Mouse (Mus musculus) heart, embryonic 11.5 days (tissue): ENCODE measurements at regions not wholly inside any gene's neighbourhood (a gene's known extent, or its start where the extent isn't known, plus 50 kb on each side); places are given as distances from the start of the nearest gene placed in this dataset.

Experiments
- ATAC-seq: fragments of 200-750 bp; cut with Nextera tagmentation; replicated peaks from 2 replicates; pipeline ENCODE4 v1.8.0; 2017; ENCODE audit warnings: moderate library complexity; ENCODE audit not compliant: insufficient number of reproducible peaks, low FRiP score, low TSS enrichment
- H3K27ac ChIP-seq: fragments of 300-500 bp; sonication (generic); 2 replicates; pipeline ENCODE4 v1.5.1; 2014; ENCODE audit warnings: mild to moderate bottlenecking, low read depth, low read length
- H3K27me3 ChIP-seq: fragments of 300-500 bp; sonication (generic); 2 replicates; pipeline ENCODE4 v1.6.1; 2014; ENCODE audit warnings: mild to moderate bottlenecking, low read length, mixed read lengths; ENCODE audit not compliant: control insufficient read depth, insufficient read depth
- H3K36me3 ChIP-seq: fragments of 300-500 bp; sonication (generic); 2 replicates; pipeline ENCODE4 v1.6.1; 2014; ENCODE audit warnings: mild to moderate bottlenecking, low read length, moderate library complexity, mixed read lengths; ENCODE audit not compliant: control insufficient read depth, insufficient read depth
- H3K4me1 ChIP-seq: fragments of 300-500 bp; sonication (generic); 2 replicates; pipeline ENCODE4 v1.6.1; 2014; ENCODE audit warnings: low read length; ENCODE audit not compliant: control insufficient read depth, insufficient read depth
- H3K4me2 ChIP-seq: fragments of 300-500 bp; sonication (generic); 2 replicates; pipeline ENCODE4 v1.6.1; 2014; ENCODE audit warnings: mild to moderate bottlenecking, moderate library complexity
- H3K4me3 ChIP-seq: fragments of 300-500 bp; sonication (generic); 2 replicates; pipeline ENCODE4 v1.5.1; 2014; ENCODE audit warnings: low read depth, low read length
- H3K9ac ChIP-seq: fragments of 300-500 bp; sonication (generic); 2 replicates; pipeline ENCODE4 v1.6.1; 2014; ENCODE audit warnings: mild to moderate bottlenecking, low read depth, low read length, moderate library complexity
- H3K9me3 ChIP-seq: fragments of 300-500 bp; sonication (generic); replicated peaks from 2 replicates; pipeline ENCODE4 v1.6.1; 2016; ENCODE audit warnings: low read length; ENCODE audit not compliant: control insufficient read depth
- WGBS: fragments of 180-500 bp; shearing (Covaris S2); extraction: QIAGEN DNeasy Blood & Tissue Kit; methylation state at CpG from one replicate; pipeline ENCODE4 v1.1.7; 2014; ENCODE audit not compliant: insufficient replicate concordance; 5-methylcytosine and 5-hydroxymethylcytosine counted together

DNA sequence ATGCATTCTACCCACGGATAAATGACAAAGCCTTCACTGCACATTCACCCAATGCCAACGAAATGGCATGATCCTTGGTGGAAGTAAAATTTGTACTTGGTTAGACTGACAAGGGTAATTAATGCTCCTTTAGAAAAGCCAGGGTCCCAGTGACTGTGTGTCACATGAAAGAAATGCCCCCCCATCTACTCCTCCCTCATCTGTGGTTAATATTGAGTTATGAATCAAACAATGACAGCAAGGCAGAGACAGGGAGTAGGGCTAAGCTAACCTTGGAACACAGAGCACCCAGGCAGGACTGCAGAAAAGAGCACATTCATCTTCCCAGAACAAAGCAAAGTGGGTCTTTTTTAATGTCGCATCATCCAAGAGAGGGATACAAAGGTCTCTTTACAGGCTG is 209.1 kb upstream of the Zbtb20 start:
- 79% methylated on average over 3 of the region's 3 CpGs for WGBS
- ATAC-seq: no peak
- Histone ChIP-seq H3K4me1 (no peaks in the 10 kb centered on the region), H3K27me3 (no peaks in the 10 kb centered on the region), H3K4me2 (no peak overlapping the region), H3K9ac (no peak overlapping the region), H3K4me3 (no peak overlapping the region), H3K9me3 (no peaks in the 10 kb centered on the region), H3K27ac (no peak overlapping the region), H3K36me3 (no peaks in the 10 kb centered on the region)

DNA sequence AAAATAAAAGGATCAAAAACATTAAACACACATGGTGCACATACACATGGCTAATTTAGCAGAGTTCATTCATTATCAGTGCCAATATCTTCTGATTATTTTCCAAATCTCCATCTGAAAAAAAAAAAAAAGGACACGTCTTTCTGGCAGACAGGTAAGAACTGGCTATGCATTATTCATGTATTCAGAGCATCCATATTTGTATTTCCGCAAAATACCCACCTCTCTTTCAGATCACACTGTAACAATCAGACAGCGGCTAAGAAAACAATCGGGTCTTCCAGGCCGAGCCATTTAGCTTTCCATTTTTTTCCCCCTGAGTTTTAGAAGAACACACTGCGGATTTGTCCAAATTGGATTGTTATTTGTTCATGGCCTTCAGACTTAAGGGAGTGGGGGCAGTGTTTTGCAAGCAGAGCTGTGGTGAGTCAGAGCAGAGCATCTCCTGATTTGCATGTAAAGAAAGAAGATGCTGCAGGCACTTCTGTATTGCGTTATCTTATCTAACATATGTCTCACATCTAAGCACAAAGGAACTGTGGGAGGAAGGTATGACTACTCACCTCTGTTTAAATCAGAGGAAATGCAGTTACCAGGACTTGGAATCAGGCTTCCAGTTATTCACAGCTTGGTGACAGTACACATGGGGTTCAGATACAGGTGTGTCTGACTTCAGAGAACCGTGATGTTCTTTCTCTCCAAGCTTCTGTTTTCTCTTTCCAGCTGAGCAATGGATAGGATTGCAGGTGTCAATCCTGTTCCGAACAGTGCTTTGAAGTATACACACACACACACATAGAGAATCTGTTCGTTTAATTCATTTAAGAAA is 223.6 kb upstream of the Zbtb20 start:
- ATAC-seq: no peak
- no peak overlapping the region for H3K4me2 ChIP-seq
- H3K9me3 ChIP-seq: no peaks in the 10 kb centered on the region
- H3K27ac ChIP-seq: no peak overlapping the region
- H3K4me1 ChIP-seq: no peaks in the 10 kb centered on the region
- H3K4me3 ChIP-seq: no peak overlapping the region
- WGBS: 79% methylated on average over 10 of the region's 10 CpGs
- H3K9ac ChIP-seq: no peak overlapping the region
- H3K27me3 ChIP-seq: no peaks in the 10 kb centered on the region
- no peaks in the 10 kb centered on the region for H3K36me3 ChIP-seq

DNA sequence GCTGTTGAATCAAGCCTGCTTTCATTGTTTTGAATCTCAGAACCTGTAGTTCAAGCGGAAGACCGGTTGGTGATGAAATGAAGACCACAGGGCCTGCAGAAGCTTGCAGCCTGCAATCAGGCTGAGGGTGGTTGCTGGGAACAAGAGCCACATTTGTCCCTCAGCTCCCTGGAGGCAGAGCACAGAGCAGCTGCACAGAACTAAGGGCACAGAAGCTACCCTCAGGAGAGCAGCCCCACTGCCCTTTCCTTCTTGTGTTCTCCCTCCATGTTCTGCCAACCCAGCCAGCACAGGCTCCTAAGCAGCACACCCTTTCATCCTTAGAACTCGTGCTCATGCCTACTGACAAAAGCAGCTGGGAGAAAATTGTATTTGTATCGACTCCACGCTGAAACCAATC is 225.9 kb upstream of the Zbtb20 start:
- no peak overlapping the region for H3K4me3 ChIP-seq
- no peak overlapping the region for H3K27ac ChIP-seq
- H3K4me2 ChIP-seq: no peak overlapping the region
- no peaks in the 10 kb centered on the region for H3K9me3 ChIP-seq
- WGBS: 78% methylated on average over 5 of the region's 5 CpGs
- no peaks in the 10 kb centered on the region for H3K4me1 ChIP-seq
- H3K9ac ChIP-seq: no peak overlapping the region
- no peaks in the 10 kb centered on the region for H3K27me3 ChIP-seq
- no peak for ATAC-seq
- no peaks in the 10 kb centered on the region for H3K36me3 ChIP-seq

DNA sequence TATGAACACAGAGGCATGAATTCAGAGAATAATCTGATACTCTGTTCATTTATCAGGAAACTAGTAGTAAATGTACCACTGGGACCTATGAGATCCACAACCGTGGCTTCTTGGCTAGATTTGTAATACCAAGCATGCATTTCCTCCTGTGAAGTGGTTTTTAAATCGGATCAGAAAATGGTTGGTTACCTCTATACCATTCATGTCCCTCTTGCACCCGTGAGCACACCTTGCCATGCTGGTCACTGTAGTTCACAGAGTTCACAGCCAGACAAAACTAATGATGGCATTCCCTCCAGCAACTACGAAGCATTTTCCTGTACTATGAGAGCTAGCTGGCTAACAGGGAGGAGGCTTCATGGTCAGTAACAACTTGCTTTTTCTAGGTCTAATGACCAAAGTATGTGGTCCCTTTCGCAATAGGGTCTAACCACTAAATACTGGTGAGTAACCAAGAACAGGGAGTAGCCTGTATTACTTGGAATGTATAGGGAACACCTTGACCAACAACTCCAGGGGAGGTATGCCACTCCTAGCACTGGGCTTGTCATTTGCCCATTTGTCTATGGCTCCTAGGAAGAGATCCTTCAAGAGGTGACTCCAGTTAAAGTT is 227.0 kb upstream of the Zbtb20 start:
- 82% methylated on average over 5 of the region's 5 CpGs for WGBS
- Histone ChIP-seq H3K27ac (no peak overlapping the region), H3K9ac (no peak overlapping the region)

DNA sequence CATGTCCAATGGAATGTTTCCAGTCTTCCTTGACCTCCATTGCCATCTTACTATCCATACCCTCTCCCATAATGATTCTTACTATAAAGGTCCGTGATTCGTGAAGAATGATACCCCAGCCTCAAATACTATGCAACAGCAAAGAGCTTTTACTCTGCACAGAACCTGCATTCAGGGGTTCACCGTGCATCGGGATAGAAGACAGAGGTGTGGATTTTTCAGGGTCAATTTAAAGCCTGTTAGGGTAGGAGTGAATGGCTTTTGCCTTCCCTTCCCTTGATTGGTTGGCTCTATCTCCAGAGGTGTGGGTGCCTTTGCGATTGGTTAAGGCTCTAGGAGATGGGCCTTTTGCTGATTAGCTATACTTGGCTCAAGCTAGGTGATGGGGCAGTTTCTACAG is 227.9 kb upstream of the Zbtb20 start:
- no peak overlapping the region for H3K4me3 ChIP-seq
- no peak overlapping the region for H3K9ac ChIP-seq
- WGBS: 83% methylated on average over 5 of the region's 5 CpGs
- H3K9me3 ChIP-seq: no peaks in the 10 kb centered on the region
- no peaks in the 10 kb centered on the region for H3K36me3 ChIP-seq
- H3K27ac ChIP-seq: no peak overlapping the region
- ATAC-seq: no peak
- H3K4me2 ChIP-seq: no peak overlapping the region
- H3K4me1 ChIP-seq: no peaks in the 10 kb centered on the region
- no peaks in the 10 kb centered on the region for H3K27me3 ChIP-seq

More for the DNA sequence above, 227.0 kb upstream of the Zbtb20 start:
- H3K27me3 ChIP-seq: no peaks in the 10 kb centered on the region
- no peaks in the 10 kb centered on the region for H3K36me3 ChIP-seq
- ATAC-seq: no peak
- H3K9me3 ChIP-seq: no peaks in the 10 kb centered on the region
- no peak overlapping the region for H3K4me3 ChIP-seq
- no peaks in the 10 kb centered on the region for H3K4me1 ChIP-seq
- H3K4me2 ChIP-seq: no peak overlapping the region

DNA sequence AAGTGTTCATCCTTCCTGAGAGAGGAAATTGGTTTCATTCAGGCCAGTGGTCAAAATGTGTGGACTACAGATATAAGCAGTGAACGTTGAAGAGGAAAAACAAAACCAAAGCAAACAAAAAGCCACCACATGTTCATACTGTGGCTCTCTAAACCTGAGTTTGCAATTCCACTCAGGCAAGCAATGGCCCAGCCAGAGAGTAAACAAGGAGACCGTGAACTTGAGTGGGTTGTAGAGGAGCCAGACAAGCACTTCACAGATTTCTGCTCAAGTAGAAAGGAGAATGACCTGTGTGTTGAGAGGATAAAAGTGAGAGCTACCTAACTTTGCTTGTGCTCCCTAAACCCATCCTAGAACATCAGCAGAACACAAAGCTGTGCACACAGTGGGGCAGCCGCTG is 239.9 kb upstream of the Zbtb20 start:
- Histone ChIP-seq H3K27me3 (no peaks in the 10 kb centered on the region), H3K9me3 (no peaks in the 10 kb centered on the region), H3K27ac (no peak overlapping the region), H3K4me1 (peaks cover 3% of the 10 kb centered on the region; the same call in 1 of the 2 replicates), H3K36me3 (no peaks in the 10 kb centered on the region), H3K9ac (no peak overlapping the region), H3K4me2 (no peak overlapping the region), H3K4me3 (no peak overlapping the region)
- 66% methylated on average over 3 of the region's 3 CpGs for WGBS
- ATAC-seq: no peak

DNA sequence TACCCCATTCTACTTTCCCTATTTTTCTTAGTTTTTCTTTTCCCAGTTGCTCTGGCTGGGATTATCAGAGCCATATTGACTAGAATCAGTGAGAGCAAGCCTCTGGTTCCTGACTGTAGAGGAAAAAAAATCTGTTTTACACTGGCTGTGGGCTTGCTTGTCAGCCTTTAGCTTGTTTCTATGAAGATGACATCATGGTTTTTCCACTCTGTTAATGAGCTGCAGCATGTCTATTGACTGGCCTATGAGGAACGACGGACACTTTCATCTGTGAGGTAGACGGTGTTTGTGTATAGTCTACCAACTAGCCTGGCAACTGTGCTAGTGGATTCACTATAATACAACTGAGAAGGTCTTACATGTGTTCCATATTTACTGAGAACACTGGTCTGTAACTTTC is 248.0 kb upstream of the Zbtb20 start:
- Histone ChIP-seq H3K27me3 (no peaks in the 10 kb centered on the region), H3K36me3 (no peaks in the 10 kb centered on the region), H3K27ac (no peak overlapping the region), H3K9me3 (no peaks in the 10 kb centered on the region), H3K4me1 (no peaks in the 10 kb centered on the region), H3K9ac (no peak overlapping the region), H3K4me2 (no peak overlapping the region), H3K4me3 (no peak overlapping the region)
- WGBS: 72% methylated on average over 3 of the region's 3 CpGs
- ATAC-seq: no peak

DNA sequence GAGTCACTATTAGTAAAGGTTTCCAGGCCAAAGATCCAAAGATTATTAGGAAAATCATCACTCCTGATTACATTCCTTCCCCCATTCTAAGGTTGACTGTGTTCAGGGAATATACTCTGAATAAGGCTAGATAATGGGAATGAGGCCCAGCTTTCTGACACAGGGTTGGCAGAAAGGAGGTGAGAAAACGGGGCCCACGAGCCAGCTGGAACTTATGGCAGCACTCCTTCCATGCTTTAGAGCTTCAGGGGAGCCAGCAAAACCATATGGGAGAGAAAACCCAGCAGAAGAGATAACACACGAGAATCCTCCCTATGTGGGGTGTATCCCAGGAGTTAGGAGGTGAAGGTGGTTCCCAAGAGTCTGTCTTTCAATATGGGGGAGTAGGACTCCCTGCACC is 259.8 kb upstream of the Zbtb20 start:
- 52% methylated on average over 3 of the region's 3 CpGs for WGBS
- Histone ChIP-seq H3K4me1 (no peaks in the 10 kb centered on the region), H3K9ac (no peak overlapping the region), H3K27ac (no peak overlapping the region), H3K27me3 (no peaks in the 10 kb centered on the region), H3K9me3 (no peaks in the 10 kb centered on the region), H3K4me3 (no peak overlapping the region), H3K4me2 (no peak overlapping the region), H3K36me3 (no peaks in the 10 kb centered on the region)
- ATAC-seq: no peak

DNA sequence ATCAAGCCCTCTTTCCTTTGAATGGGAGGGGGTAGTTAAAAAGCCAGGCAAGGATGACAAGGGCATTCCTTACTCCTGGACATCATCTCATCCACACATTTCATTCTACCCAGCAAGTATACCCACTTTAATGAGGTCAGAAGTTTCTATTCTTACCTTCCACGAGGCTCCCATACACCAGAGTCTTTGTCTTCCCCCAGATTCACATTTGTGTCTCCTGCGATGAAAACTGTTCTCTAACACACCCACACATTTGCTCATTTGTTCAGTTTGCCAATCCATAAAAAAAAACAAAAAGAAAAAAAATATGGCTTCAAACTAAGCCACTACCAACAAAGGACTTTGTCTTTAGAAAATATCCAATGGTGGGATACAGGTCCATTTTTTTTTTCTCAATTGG is 263.7 kb upstream of the Zbtb20 start:
- no peak for ATAC-seq
- Histone ChIP-seq H3K9me3 (no peaks in the 10 kb centered on the region), H3K4me1 (no peaks in the 10 kb centered on the region), H3K27ac (no peak overlapping the region), H3K27me3 (no peaks in the 10 kb centered on the region), H3K9ac (no peak overlapping the region), H3K36me3 (no peaks in the 10 kb centered on the region), H3K4me2 (no peak overlapping the region), H3K4me3 (no peak overlapping the region)
- 72% methylated on average over 2 of the region's 2 CpGs for WGBS
